Mouse (Mus musculus) erythroblast, embryonic 14.5 days (primary cell): ENCODE results near the gene Ghitm.

Source experiments
- GATA1 ChIP-seq: IDR thresholded peaks from 2 replicates; pipeline ENCODE4 v1.6.1; 2012; ENCODE audit warnings: low read length, inconsistent platforms, mixed read lengths
- TAL1 ChIP-seq: IDR thresholded peaks from 3 replicates; pipeline ENCODE4 v1.6.1; 2012; ENCODE audit warnings: low read length, inconsistent platforms, mixed read lengths

DNA sequence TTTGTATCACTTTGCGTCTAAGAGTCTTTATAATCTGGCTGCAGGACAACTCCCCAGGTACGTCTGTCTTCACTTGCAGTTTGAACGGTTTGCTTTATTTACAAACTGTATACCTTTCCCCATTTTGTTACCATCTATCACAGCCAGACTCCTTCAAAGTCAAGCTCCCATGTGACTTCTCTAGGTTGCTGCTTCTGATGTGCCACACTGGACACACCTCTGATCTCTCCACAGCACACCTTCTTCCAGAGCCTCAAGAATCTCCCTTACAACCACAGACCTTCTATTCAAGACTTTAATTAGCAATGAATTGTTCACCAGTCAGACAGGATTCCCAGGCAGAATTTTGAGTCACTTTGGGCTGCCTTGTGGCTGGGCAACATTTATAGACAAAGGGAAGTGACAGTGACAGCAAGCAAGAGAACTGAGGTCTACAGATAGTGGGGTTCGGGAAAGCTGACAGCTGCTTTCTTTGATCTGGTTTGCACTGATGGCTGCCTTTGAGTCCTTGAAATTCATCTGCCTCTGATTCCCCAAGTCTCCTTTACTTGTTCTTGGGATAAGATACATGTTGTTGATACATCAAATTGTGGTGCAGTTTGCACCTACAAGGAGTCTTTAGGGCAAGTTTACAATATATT is 29.4 kb upstream of the Ghitm start:
- TF ChIP-seq GATA1: no peak
- TF ChIP-seq TAL1: no peak
